Mouse (Mus musculus) kidney, postnatal 0 days (tissue): ENCODE data around the gene Pmp22. TPM values are rescaled to one million over a fixed set of nuclear protein-coding genes. Genes with fewer than 3 reads are reported as not detected.

Source experiments
- ATAC-seq: fragments of 200-750 bp; cut with Nextera tagmentation; replicated peaks from 2 replicates; pipeline ENCODE4 v1.8.0; 2017; ENCODE audit warnings: low read depth, moderate number of reproducible peaks, moderate TSS enrichment, moderate library complexity; ENCODE audit not compliant: low FRiP score
- DNase-seq: peaks from one replicate; pipeline ENCODE4 v3.0.0-alpha.2; 2016; ENCODE audit warnings: low spot score
- H3K27ac ChIP-seq: fragments of 300-500 bp; sonication (generic); 2 replicates; pipeline ENCODE4 v1.5.1; 2014; ENCODE audit warnings: mild to moderate bottlenecking
- H3K27me3 ChIP-seq: fragments of 300-500 bp; sonication (generic); 2 replicates; pipeline ENCODE4 v1.6.1; 2014; ENCODE audit warnings: low read length, mixed read lengths; ENCODE audit not compliant: insufficient read depth
- H3K36me3 ChIP-seq: fragments of 300-500 bp; sonication (generic); 2 replicates; pipeline ENCODE4 v1.6.1; 2014; ENCODE audit warnings: low read length, mixed read lengths; ENCODE audit not compliant: insufficient read depth
- H3K4me1 ChIP-seq: fragments of 300-500 bp; sonication (generic); replicated peaks from 2 replicates; pipeline ENCODE4 v1.6.1; 2014; ENCODE audit warnings: antibody characterized with exemption, low read length, mixed read lengths; ENCODE audit not compliant: insufficient read depth
- H3K4me2 ChIP-seq: fragments of 300-500 bp; sonication (generic); 2 replicates; pipeline ENCODE4 v1.6.1; 2014; ENCODE audit warnings: mild to moderate bottlenecking, low read length, moderate library complexity, mixed read lengths
- H3K4me3 ChIP-seq: fragments of 300-500 bp; sonication (generic); replicated peaks from 2 replicates; pipeline ENCODE4 v1.5.1; 2014; ENCODE audit warnings: low read depth, low read length
- H3K9ac ChIP-seq: fragments of 300-500 bp; sonication (generic); 2 replicates; pipeline ENCODE4 v1.6.1; 2014; ENCODE audit warnings: low read depth, low read length
- H3K9me3 ChIP-seq: fragments of 300-500 bp; sonication (generic); replicated peaks from 2 replicates; pipeline ENCODE4 v1.6.1; 2016; ENCODE audit warnings: low read length, inconsistent platforms, mixed read lengths
- CTCF ChIP-seq: IDR thresholded peaks from 2 replicates; pipeline ENCODE4 v1.5.1; 2016; ENCODE audit warnings: antibody characterized with exemption, low read depth, mild to moderate bottlenecking, moderate library complexity
- WGBS: fragments of 180-500 bp; shearing (Covaris S2); extraction: QIAGEN DNeasy Blood & Tissue Kit; methylation state at CpG from one replicate; pipeline ENCODE4 v1.1.7; 2014; 5-methylcytosine and 5-hydroxymethylcytosine counted together
- polyA plus RNA-seq: library from polyadenylated mRNA; unstranded; fragments of >200 nt; fragmentation: Nextera tagmentation; extraction: Ambion mirVana; gene quantifications from 2 replicates; pipeline ENCODE4 v1.2.1, GENCODE M21; 2015

The Pmp22 gene
- polyA plus RNA-seq, 1 experiment from 2014 or later, result 85.6 TPM

DNA sequence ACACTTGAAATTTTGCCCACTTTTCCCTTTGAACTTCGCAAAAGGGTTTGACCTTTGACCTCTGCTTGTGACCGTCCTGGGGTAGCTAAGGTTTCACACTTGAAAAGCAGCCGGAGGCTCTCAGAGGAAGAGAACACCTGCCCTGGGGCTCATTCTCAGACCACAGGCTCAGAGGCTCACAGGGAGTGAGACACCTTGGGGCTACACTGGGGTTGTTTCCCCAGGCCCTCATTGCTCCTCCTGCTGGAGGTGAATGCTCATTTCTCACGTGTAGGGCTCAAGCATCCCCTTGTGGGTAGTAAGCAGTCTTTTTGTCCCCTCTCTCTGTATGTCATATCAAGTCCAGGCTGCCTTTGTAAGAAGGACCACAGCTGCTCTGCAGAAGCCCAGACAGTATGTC, 4.5 kb upstream of the Pmp22 start:
- Histone ChIP-seq H3K27me3 (no peaks in the 10 kb centered on the region), H3K4me1 (0 out of 2 replicates have a peak, but pooled peaks cover 2% of the 10 kb centered on the region), H3K27ac (no peak overlapping the region), H3K4me2 (no peak overlapping the region), H3K9me3 (no peaks in the 10 kb centered on the region), H3K9ac (no peak overlapping the region), H3K36me3 (no peaks in the 10 kb centered on the region), H3K4me3 (no peak overlapping the region)
- ATAC-seq (no peak; the same call in 1 of the 2 replicates), DNase-seq (no peak)
- 14% methylated on average over 4 of the region's 4 CpGs for WGBS
- TF ChIP-seq CTCF, result peak; percentile 51

DNA sequence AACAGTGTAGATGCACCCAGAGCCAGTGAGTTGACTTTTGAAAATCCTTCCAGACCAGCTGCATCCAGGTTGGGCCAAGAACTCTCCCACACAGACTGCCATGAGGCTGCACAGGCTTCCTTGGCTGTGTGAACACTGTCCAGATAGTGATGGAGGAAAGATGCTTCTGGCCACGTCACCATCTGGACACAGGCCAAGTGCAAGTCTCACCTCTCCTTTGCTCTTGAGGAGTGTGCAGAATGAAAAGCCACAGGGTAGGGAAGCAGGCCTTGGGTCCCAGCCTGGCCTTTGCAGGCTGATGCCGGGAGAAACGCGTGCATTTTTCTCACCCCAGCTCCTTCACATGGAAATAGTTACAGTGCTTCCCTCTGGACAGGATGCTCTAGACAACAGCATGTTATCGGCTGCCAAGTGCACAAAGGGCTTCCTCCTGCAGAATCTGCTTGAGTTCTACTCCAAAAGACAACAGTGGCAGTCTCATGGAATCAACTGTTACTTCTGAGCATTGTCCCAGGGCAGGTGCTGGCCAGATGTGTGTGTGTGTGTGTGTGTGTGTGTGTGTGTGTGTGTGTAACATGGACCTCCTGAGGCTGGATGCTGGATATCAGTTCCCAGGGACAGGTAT, 2.8 kb upstream of the Pmp22 start:
- ATAC-seq (no peak), DNase-seq (peak; percentile 41)
- no peak overlapping the region for H3K4me2 ChIP-seq
- H3K36me3 ChIP-seq, result no peaks in the 10 kb centered on the region
- H3K27me3 ChIP-seq, result 0 out of 2 replicates have a peak, but pooled peaks cover 5% of the 10 kb centered on the region
- no peak overlapping the region for H3K9ac ChIP-seq
- WGBS, result 56% methylated on average over 5 of the region's 5 CpGs
- no peaks in the 10 kb centered on the region for H3K9me3 ChIP-seq
- no peak overlapping the region for H3K4me3 ChIP-seq
- no peak overlapping the region for H3K27ac ChIP-seq
- peaks cover 14% of the 10 kb centered on the region; the same call in 1 of the 2 replicates for H3K4me1 ChIP-seq
- TF ChIP-seq CTCF, result no peak

DNA sequence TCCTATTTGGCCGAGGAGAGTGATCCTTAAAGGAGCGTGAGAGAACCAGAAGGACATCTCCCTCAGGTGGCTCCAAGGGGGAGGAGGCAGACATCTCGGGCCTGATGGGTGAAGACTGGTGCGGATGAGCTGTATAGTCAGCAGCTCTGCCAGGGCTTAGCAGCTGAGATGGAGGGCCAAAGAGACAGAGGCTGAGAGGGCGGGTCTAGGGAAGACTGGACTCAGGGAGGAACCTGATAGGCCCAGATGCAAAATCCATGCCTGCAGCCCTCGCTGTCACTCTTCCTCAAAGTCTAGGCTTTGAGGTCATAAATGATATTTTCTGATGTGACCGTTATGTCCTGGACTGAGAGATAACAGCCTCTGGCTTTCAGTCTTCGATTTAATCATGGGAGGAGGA, 1.8 kb upstream of the Pmp22 start:
- peaks cover 17% of the 10 kb centered on the region; the same call in 1 of the 2 replicates for H3K4me1 ChIP-seq
- no peak overlapping the region for H3K4me2 ChIP-seq
- H3K9me3 ChIP-seq, result no peaks in the 10 kb centered on the region
- DNase-seq, result no peak
- no peak for TF ChIP-seq CTCF
- ATAC-seq, result no peak
- H3K9ac ChIP-seq, result no peak overlapping the region
- H3K36me3 ChIP-seq, result no peaks in the 10 kb centered on the region
- WGBS, result 74% methylated on average over 8 of the region's 8 CpGs
- H3K27me3 ChIP-seq, result 0 out of 2 replicates have a peak, but pooled peaks cover 5% of the 10 kb centered on the region
- H3K27ac ChIP-seq, result no peak overlapping the region
- no peak overlapping the region for H3K4me3 ChIP-seq

GRCm38 (mm10) chr11:63127513-63127912, 1.3 kb upstream of the Pmp22 start:
- no peak for TF ChIP-seq CTCF
- Histone ChIP-seq H3K27me3 (0 out of 2 replicates have a peak, but pooled peaks cover 9% of the 10 kb centered on the region), H3K9me3 (no peaks in the 10 kb centered on the region), H3K4me2 (no peak overlapping the region), H3K4me3 (no peak overlapping the region), H3K36me3 (no peaks in the 10 kb centered on the region), H3K4me1 (peaks cover 17% of the 10 kb centered on the region; the same call in 1 of the 2 replicates), H3K27ac (no peak overlapping the region), H3K9ac (no peak overlapping the region)
- 82% methylated on average over 4 of the region's 4 CpGs for WGBS
- ATAC-seq (no peak), DNase-seq (no peak)

DNA sequence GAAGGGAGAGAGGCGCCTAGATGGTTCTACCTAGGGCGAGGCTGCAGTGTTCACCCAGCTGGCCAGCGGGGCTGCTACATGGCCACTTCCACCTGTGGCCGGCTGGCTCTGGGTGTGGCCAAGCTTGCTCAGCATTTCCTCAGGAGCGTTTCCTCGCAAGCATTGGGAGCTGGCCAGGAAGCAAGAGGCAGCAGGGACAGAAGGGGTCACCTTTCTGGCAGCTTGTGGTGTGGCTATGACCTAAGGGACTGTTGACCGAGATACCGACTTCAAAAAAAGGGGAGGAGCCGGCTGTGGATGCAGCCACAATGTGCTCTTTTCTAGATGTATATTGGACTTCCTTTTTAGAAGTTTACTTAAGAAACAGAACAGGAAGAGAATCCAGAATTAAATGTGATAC, 593 bp downstream of the Pmp22 start:
- Histone ChIP-seq H3K4me2 (no peak overlapping the region), H3K27me3 (peaks cover 9% of the 10 kb centered on the region; the same call in 1 of the 2 replicates), H3K4me1 (peaks cover 17% of the 10 kb centered on the region; the same call in 1 of the 2 replicates), H3K36me3 (no peaks in the 10 kb centered on the region), H3K9me3 (no peaks in the 10 kb centered on the region), H3K9ac (no peak overlapping the region), H3K27ac (no peak overlapping the region), H3K4me3 (no peak overlapping the region)
- 28% methylated on average over 9 of the region's 9 CpGs for WGBS
- ATAC-seq (no peak), DNase-seq (peak; percentile 54)
- no peak for TF ChIP-seq CTCF

- Histone ChIP-seq H3K27ac (no peak overlapping the region), H3K27me3 (peaks cover 9% of the 10 kb centered on the region; the same call in 1 of the 2 replicates), H3K9me3 (no peaks in the 10 kb centered on the region), H3K4me2 (peak overlapping the region; percentile 76), H3K4me3 (no peak overlapping the region), H3K4me1 (peaks cover 17% of the 10 kb centered on the region; the same call in 1 of the 2 replicates), H3K9ac (no peak overlapping the region), H3K36me3 (peaks cover 2% of the 10 kb centered on the region; the same call in 1 of the 2 replicates)
- 14% methylated on average over 12 of the region's 12 CpGs for WGBS
- DNase-seq (no peak), ATAC-seq (no peak)
- no peak for TF ChIP-seq CTCF
Measured at GRCm38 (mm10) chr11:63129840-63130239, 1.1 kb downstream of the Pmp22 start.
